Mouse (Mus musculus): Measurements from ENCODE around the gene D11Wsu47e. TPM values are rescaled to one million over a fixed set of nuclear protein-coding genes. Genes with fewer than 3 reads are reported as not detected.
A peak's percentile ranks its signal among the peaks of the same experiment; 100 is the strongest.
"Not testable (repeated sequence)": the region's sequence is repeated elsewhere in the genome, so short reads cannot be mapped to it uniquely, and the experiment has no call there.

Gene D11Wsu47e
- total RNA-seq (2021) = 10 to 100 TPM; 11.3 to 16.7 TPM
- long read RNA-seq, experiment 1, transcript D11Wsu47e-202 (5 exons, 2,062 nt) = major isoform, 18 of 23 reads
- long read RNA-seq, experiment 1, partial matches to known transcripts = 0 of 23 reads
- long read RNA-seq, experiment 1, other reads (novel, unspliced or antisense) = 5 of 23 reads
- long read RNA-seq, experiment 2, transcript D11Wsu47e-202 (5 exons, 2,062 nt) = major isoform, 18 of 24 reads
- long read RNA-seq, experiment 2, partial matches to known transcripts = 0 of 24 reads
- long read RNA-seq, experiment 2, other reads (novel, unspliced or antisense) = 6 of 24 reads

GRCm38 (mm10) chr11:113683957-113684706 is at the start of gene D11Wsu47e, which contains the start of gene Fam104a:
Gene D11Wsu47e, plus strand, starts transcription at chr11:113684412.
Gene Fam104a, minus strand, starts transcription at chr11:113684155.
- peak; percentile 78 to 94 for DNase-seq (ENCODE audit: low spot score in 2 of 2)

- DNase-seq (ENCODE audit: low spot score in 2 of 2) = no peak
Observed at GRCm38 (mm10) chr11:113634699-113635121, 49.5 kb upstream of the D11Wsu47e start.

GRCm38 (mm10) chr11:113638680-113639079 is 45.5 kb upstream of the D11Wsu47e start:
- DNase-seq (ENCODE audit: low spot score in 2 of 2) = no peak

GRCm38 (mm10) chr11:113645181-113645580 is 39.0 kb upstream of the D11Wsu47e start:
- no peak for DNase-seq (ENCODE audit: low spot score in 2 of 2)

- DNase-seq (ENCODE audit: low spot score in 2 of 2) = peak; percentile 80 to 88
Observed at GRCm38 (mm10) chr11:113648152-113648551, 36.1 kb upstream of the D11Wsu47e start.

GRCm38 (mm10) chr11:113648690-113649352 is 35.4 kb upstream of the D11Wsu47e start, which contains the start of gene Cog1:
Gene Cog1, plus strand, starts transcription at chr11:113649169.
- no peak for DNase-seq (ENCODE audit: low spot score in 2 of 2)

GRCm38 (mm10) chr11:113649353-113650210 is 34.6 kb upstream of the D11Wsu47e start, which contains the start of gene Slc39a11:
Gene Slc39a11, minus strand, starts transcription at chr11:113650079.
- DNase-seq (ENCODE audit: low spot score in 2 of 2) = peak; percentile 61 to 76

- no peak for DNase-seq (ENCODE audit: low spot score in 2 of 2)
Observed at GRCm38 (mm10) chr11:113651206-113651906, 32.9 kb upstream of the D11Wsu47e start.

GRCm38 (mm10) chr11:113651907-113652273 is 32.3 kb upstream of the D11Wsu47e start:
- peak in 1 of 2 experiments; percentile 37 for DNase-seq (ENCODE audit: low spot score in 2 of 2)

GRCm38 (mm10) chr11:113652516-113652915 is 31.7 kb upstream of the D11Wsu47e start:
- DNase-seq (ENCODE audit: low spot score in 2 of 2) = no peak

GRCm38 (mm10) chr11:113654105-113654504 is 30.1 kb upstream of the D11Wsu47e start:
- DNase-seq (ENCODE audit: low spot score in 2 of 2) = no peak

GRCm38 (mm10) chr11:113654561-113655270 is 29.5 kb upstream of the D11Wsu47e start:
- no peak for DNase-seq (ENCODE audit: low spot score in 2 of 2)

- DNase-seq (ENCODE audit: low spot score in 2 of 2) = no peak
Observed at GRCm38 (mm10) chr11:113656511-113656932, 27.7 kb upstream of the D11Wsu47e start.

GRCm38 (mm10) chr11:113657221-113657620 is 27.0 kb upstream of the D11Wsu47e start:
- no peak for DNase-seq (ENCODE audit: low spot score in 2 of 2)

- DNase-seq (ENCODE audit: low spot score in 2 of 2) = no peak
Observed at GRCm38 (mm10) chr11:113658319-113658718, 25.9 kb upstream of the D11Wsu47e start.

GRCm38 (mm10) chr11:113658763-113659162 is 25.4 kb upstream of the D11Wsu47e start:
- DNase-seq (ENCODE audit: low spot score in 2 of 2) = no peak

GRCm38 (mm10) chr11:113660213-113660612 is 24.0 kb upstream of the D11Wsu47e start:
- not testable (repeated sequence) for DNase-seq (ENCODE audit: low spot score in 2 of 2)

GRCm38 (mm10) chr11:113660940-113661339 is 23.3 kb upstream of the D11Wsu47e start:
- DNase-seq (ENCODE audit: low spot score in 2 of 2) = no peak

- no peak for DNase-seq (ENCODE audit: low spot score in 2 of 2)
Observed at GRCm38 (mm10) chr11:113661835-113662351, 22.3 kb upstream of the D11Wsu47e start.
